Mouse (Mus musculus) myocyte (in vitro differentiated cells): Measurements from ENCODE around the gene Sla2. TPM values are rescaled to one million over a fixed set of nuclear protein-coding genes. Genes with fewer than 3 reads are reported as not detected.

Source experiments
- H3K27me3 ChIP-seq: one replicate; pipeline ENCODE4 v1.6.1; 2011; ENCODE audit not compliant: control insufficient read depth, insufficient read depth, insufficient read length
- H3K36me3 ChIP-seq: one replicate; pipeline ENCODE4 v1.6.1; 2011; ENCODE audit not compliant: control insufficient read depth, insufficient read depth
- H3K4me2 ChIP-seq: one replicate; pipeline ENCODE4 v1.6.1; 2011; ENCODE audit warnings: low read depth, control low read depth
- H3K4me3 ChIP-seq: one replicate; pipeline ENCODE4 v1.5.1; 2011; ENCODE audit warnings: mild to moderate bottlenecking, control low read depth, moderate library complexity
- H3K79me2 ChIP-seq: one replicate; pipeline ENCODE4 v1.6.1; 2011; ENCODE audit not compliant: control insufficient read depth, insufficient read depth
- H3ac ChIP-seq: one replicate; pipeline ENCODE4 v1.6.1; 2011; ENCODE audit not compliant: control insufficient read depth, insufficient read length
- CEBPB ChIP-seq: IDR thresholded peaks from 2 replicates; pipeline ENCODE4 v1.6.1; 2011; ENCODE audit warnings: mild to moderate bottlenecking, moderate library complexity; ENCODE audit not compliant: poor library complexity, insufficient read depth, severe bottlenecking
- E2F4 ChIP-seq: IDR thresholded peaks from one replicate; pipeline ENCODE4 v1.6.1; 2011; ENCODE audit warnings: mild to moderate bottlenecking, control low read depth, moderate library complexity; ENCODE audit not compliant: insufficient read depth
- MAX ChIP-seq: IDR thresholded peaks from one replicate; pipeline ENCODE4 v1.6.1; 2011; ENCODE audit warnings: low read depth, mild to moderate bottlenecking, control low read depth
- MYOD1 ChIP-seq, 3 experiments: IDR thresholded peaks; one replicate each; pipeline ENCODE4 v1.6.1; 2011; ENCODE audit warnings: control low read depth in 2 of 3, low read depth in 2 of 3, mild to moderate bottlenecking in 2 of 3, moderate library complexity in 1 of 3; ENCODE audit not compliant: insufficient read length in 2 of 3, control insufficient read depth in 1 of 3
- MYOG ChIP-seq, 3 experiments: IDR thresholded peaks; one replicate each; pipeline ENCODE4 v1.6.1; 2011; ENCODE audit warnings: control low read depth in 2 of 3, low read depth in 2 of 3, mild to moderate bottlenecking in 2 of 3; ENCODE audit not compliant: insufficient read length in 2 of 3, control insufficient read depth in 1 of 3, insufficient read depth in 1 of 3
- POLR2A ChIP-seq: IDR thresholded peaks from one replicate; pipeline ENCODE4 v1.6.1; 2011; ENCODE audit warnings: low read depth, mild to moderate bottlenecking, control low read depth, moderate library complexity; ENCODE audit not compliant: insufficient read length
- POLR2AphosphoS2 ChIP-seq: IDR thresholded peaks from one replicate; pipeline ENCODE4 v1.6.1; 2011; ENCODE audit warnings: low read depth, control low read depth; ENCODE audit not compliant: insufficient read length
- REST ChIP-seq: IDR thresholded peaks from one replicate; pipeline ENCODE4 v1.6.1; 2011; ENCODE audit warnings: mild to moderate bottlenecking, control low read depth, moderate library complexity; ENCODE audit not compliant: insufficient read depth, insufficient read length
- SRF ChIP-seq: IDR thresholded peaks from one replicate; pipeline ENCODE4 v1.6.1; 2011; ENCODE audit warnings: low read depth; ENCODE audit not compliant: control insufficient read depth, insufficient read length
- TCF12 ChIP-seq: IDR thresholded peaks from one replicate; pipeline ENCODE4 v1.6.1; 2011; ENCODE audit warnings: mild to moderate bottlenecking, control low read depth; ENCODE audit not compliant: poor library complexity, insufficient read depth, severe bottlenecking
- TCF3 ChIP-seq: IDR thresholded peaks from one replicate; pipeline ENCODE4 v1.6.1; 2011; ENCODE audit warnings: low read depth, control low read depth; ENCODE audit not compliant: insufficient read length
- USF1 ChIP-seq: IDR thresholded peaks from one replicate; pipeline ENCODE4 v1.6.1; 2011; ENCODE audit warnings: low read depth, mild to moderate bottlenecking, control low read depth, moderate library complexity
- polyA plus RNA-seq: library from polyadenylated mRNA; unstranded; fragments of >200 nt; fragmentation: generic; extraction: Trizol; gene quantifications from one replicate; pipeline ENCODE4 v1.2.1, GENCODE M21; 2012; ENCODE audit warnings: missing spikeins

The Sla2 gene
- polyA plus RNA-seq, 1 experiment: 0.18 TPM

DNA sequence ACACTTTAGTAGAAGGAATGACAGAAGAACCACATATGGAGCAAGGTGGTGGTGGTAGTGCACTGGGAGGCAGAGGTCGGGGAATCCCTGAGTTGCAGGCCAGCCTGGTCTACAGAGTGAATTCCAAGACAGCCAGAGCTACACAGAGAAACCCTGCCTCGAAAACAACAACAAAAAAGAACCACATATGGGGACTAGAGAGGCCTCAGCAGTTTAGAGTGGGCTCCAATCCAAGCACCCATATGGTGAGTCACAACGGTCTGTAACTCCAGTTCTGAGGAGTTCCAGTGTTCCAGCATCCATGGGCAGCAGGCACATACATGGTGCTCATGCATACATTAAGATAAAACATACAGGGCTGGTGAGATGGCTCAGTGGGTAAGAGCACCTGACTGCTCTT lies 22.5 kb downstream of the Sla2 start:
- no peaks in the 10 kb centered on the region for H3K27me3 ChIP-seq
- H3ac ChIP-seq: peak overlapping the region; percentile 78
- peaks cover 63% of the 10 kb centered on the region for H3K79me2 ChIP-seq
- peaks cover 21% of the 10 kb centered on the region for H3K36me3 ChIP-seq
- TF ChIP-seq MYOG (IDR thresholded peaks at IDR 0.05; ENCODE audit: control insufficient read depth in 1 of 3, insufficient read depth in 1 of 3, insufficient read length in 2 of 3, low read depth in 2 of 3) (no peak), MYOD1 (IDR thresholded peaks at IDR 0.05; ENCODE audit: control insufficient read depth in 1 of 3, insufficient read length in 2 of 3, low read depth in 2 of 3) (no peak), USF1 (no peak)
- peak overlapping the region; percentile 87 for H3K4me2 ChIP-seq
- peak overlapping the region; percentile 84 for H3K4me3 ChIP-seq

DNA sequence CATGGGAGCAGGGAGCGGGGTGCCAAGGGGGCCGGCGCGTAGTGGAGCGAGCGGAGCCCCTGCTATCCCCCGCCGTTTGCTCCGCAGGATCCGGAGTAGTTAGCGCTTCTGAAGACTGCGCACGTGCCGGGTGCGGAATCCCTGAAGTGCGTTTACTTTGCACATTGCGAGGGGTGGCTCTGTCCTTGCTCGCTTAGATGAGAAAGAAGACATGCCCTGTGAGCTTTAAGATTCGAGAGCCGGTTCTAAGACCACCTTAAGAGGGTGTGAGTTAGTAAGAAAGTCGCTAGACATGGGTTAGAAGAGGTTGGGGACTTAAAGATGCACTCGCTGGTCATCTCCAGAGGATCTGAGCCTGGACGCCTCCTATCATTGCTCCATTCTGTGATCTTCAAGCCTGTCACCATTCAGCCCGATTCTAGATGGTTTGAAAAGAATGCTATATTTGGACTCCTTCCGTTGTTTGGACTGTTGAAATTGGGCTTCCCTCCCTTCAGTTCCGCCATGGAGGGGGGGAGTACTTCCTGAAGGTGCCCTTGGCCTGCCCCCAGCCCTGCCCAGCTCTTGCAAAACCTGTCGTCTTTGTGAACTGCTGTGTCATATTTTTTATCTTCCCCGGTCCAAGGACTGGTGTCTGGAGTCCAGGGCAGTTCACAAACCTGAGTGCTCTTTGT lies 23.4 kb downstream of the Sla2 start:
- H3K27me3 ChIP-seq: no peaks in the 10 kb centered on the region
- peak overlapping the region; percentile 87 for H3K4me2 ChIP-seq
- H3K79me2 ChIP-seq: peaks cover 59% of the 10 kb centered on the region
- peaks cover 17% of the 10 kb centered on the region for H3K36me3 ChIP-seq
- peak overlapping the region; percentile 84 for H3K4me3 ChIP-seq
- peak overlapping the region; percentile 78 for H3ac ChIP-seq
- TF ChIP-seq SRF: peak; percentile 75
- no peak for TF ChIP-seq TCF3
- no peak for TF ChIP-seq MYOD1 (IDR thresholded peaks at IDR 0.05; ENCODE audit: control insufficient read depth in 1 of 3, insufficient read length in 2 of 3, low read depth in 2 of 3)
- no peak for TF ChIP-seq USF1
- 0 out of 2 replicates have a peak, but pooled peaks have one; percentile 47 for TF ChIP-seq CEBPB

DNA sequence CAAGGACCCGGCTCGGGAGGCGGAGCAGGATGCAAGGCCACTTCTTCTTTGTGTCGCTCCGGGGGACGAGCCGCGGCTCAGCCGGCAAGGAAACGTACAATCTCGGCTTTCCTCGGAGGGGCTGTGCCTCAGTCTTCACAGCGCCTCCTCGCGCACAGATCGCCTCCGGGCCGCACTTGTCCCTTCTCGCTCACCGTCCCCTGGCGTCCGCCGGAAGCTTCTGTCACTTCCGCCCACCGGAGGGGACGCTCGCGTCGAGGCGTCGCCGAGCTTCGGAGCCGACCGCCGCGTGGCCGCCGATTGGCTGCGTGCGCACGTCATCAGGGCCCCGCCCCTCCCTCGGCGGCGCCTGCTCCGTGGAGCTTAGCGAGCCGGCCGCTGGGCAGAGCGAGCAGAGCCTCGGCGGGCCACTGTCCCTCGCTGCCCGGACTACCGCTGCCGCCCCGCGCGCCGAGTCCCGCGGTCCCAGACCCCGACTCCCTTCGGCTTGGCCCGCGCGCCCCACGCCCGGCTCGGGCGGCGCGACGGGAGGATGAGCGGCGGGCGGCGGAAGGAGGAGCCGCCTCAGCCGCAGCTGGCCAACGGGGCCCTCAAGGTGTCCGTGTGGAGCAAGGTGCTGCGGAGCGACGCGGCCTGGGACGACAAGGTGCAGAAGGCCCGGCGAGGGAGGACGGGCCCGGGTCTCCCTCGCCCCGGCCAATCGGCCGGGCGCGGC lies 24.1 kb downstream of the Sla2 start, which contains the start of gene Rab5if:
Gene Rab5if, plus strand, starts transcription at position 357 of the 715 bp plus-strand sequence.
- H3K36me3 ChIP-seq: peaks cover 15% of the 10 kb centered on the region
- peaks cover 53% of the 10 kb centered on the region for H3K79me2 ChIP-seq
- H3K4me2 ChIP-seq: peak within 1 kb of the TSS; percentile 87
- TF ChIP-seq CEBPB (no peak), TCF12 (no peak), E2F4 (no peak), MYOG (IDR thresholded peaks at IDR 0.05; ENCODE audit: control insufficient read depth in 1 of 3, insufficient read depth in 1 of 3, insufficient read length in 2 of 3, low read depth in 2 of 3) (peak in 2 of 3 experiments; percentile 20 to 42), TCF3 (no peak), SRF (peak; percentile 29), REST (no peak), POLR2A (peak; percentile 92), POLR2AphosphoS2 (peak; percentile 83), MYOD1 (IDR thresholded peaks at IDR 0.05; ENCODE audit: control insufficient read depth in 1 of 3, insufficient read length in 2 of 3, low read depth in 2 of 3) (peak in 1 of 3 experiments; percentile 41), USF1 (no peak), MAX (no peak)
- peak within 1 kb of the TSS; percentile 84 for H3K4me3 ChIP-seq
- H3ac ChIP-seq: peak within 1 kb of the TSS; percentile 78
- H3K27me3 ChIP-seq: no peaks in the 10 kb centered on the region

DNA sequence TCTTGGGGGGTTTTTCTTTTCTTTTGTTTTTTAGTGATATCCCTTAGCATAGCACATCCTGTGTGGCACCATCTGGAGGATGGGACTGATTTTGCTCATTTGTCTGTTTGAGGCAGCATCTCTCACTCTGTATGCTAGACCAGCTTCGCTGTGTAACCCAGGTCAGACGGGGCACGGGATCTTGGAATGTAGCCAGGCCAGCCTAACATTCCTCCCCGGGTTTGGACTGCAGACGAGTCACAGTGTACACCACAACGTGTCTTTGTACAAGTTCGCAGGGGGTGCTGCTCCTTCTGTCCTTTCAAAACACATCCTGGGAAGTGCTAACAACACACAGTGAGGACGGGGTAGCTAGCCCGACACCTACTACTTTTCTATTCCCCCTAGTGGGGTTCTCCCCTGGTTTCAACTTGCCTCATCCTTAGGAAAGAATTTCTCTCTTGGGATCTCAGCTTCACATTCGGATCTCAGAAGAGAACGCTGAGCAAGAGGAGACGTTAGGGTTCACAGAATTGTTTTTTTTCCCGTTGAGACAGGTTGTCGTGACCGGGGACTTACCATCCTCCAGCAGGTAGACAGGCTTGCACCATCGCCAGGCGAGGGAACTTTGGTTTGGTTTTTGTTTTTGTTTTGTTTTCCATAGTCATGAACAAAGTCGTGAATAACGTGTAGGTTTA lies 24.8 kb downstream of the Sla2 start:
- peak overlapping the region; percentile 80 for H3K4me2 ChIP-seq
- H3K36me3 ChIP-seq: peaks cover 12% of the 10 kb centered on the region
- peak overlapping the region; percentile 84 for H3K4me3 ChIP-seq
- no peak for TF ChIP-seq E2F4
- no peak for TF ChIP-seq POLR2AphosphoS2
- TF ChIP-seq REST: no peak
- no peak for TF ChIP-seq CEBPB
- TF ChIP-seq TCF3: no peak
- TF ChIP-seq TCF12: no peak
- TF ChIP-seq POLR2A: no peak
- no peak for TF ChIP-seq USF1
- TF ChIP-seq MYOD1 (IDR thresholded peaks at IDR 0.05; ENCODE audit: control insufficient read depth in 1 of 3, insufficient read length in 2 of 3, low read depth in 2 of 3): no peak
- TF ChIP-seq SRF: no peak
- TF ChIP-seq MAX: no peak
- TF ChIP-seq MYOG (IDR thresholded peaks at IDR 0.05; ENCODE audit: control insufficient read depth in 1 of 3, insufficient read depth in 1 of 3, insufficient read length in 2 of 3, low read depth in 2 of 3): no peak
- H3K79me2 ChIP-seq: peaks cover 46% of the 10 kb centered on the region
- peak overlapping the region; percentile 78 for H3ac ChIP-seq
- no peaks in the 10 kb centered on the region for H3K27me3 ChIP-seq
